Mouse (Mus musculus): ENCODE measurements around the gene Itk.

DNA sequence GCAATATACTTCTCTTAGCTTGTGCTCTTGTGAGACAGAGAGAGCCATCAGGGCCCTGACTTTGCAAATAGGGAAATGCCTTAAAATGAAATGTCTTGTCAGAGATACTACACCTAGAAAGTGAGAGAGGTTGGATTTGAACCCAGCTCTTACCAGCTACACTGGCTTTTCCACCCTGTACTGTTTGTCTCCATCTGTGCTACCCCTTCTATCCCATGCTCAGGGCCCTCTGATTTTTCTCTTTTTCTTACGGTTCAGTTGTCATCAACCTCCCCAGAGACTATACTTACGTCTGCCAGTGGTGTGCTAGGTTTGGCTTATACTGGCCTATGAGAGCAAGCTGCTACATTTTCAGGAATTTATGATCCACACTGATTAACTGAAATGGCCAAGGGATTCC, 4.4 kb downstream of the Itk start:
- no peak for TF ChIP-seq POLR2A (IDR thresholded peaks at IDR 0.05; ENCODE audit: low read depth, low read length)
- TF ChIP-seq CTCF (IDR thresholded peaks at IDR 0.05; ENCODE audit: extremely low read depth, insufficient read length, insufficient replicate concordance, low read depth, low read length) = no peak
